Mouse (Mus musculus): Measurements from ENCODE around the gene Cntnap1.
A peak's percentile ranks its signal among the peaks of the same experiment; 100 is the strongest.
"Not testable (repeated sequence)": the region's sequence is repeated elsewhere in the genome, so short reads cannot be mapped to it uniquely, and the experiment has no call there.

Cntnap1 gene

GRCm38 (mm10) chr11:101149178-101150105, 20.9 kb upstream of the Cntnap1 start:
- peak in 1 of 2 experiments; percentile 52 for DNase-seq

GRCm38 (mm10) chr11:101151063-101151462, 19.3 kb upstream of the Cntnap1 start:
- no peak for DNase-seq

GRCm38 (mm10) chr11:101152825-101153224, 17.5 kb upstream of the Cntnap1 start:
- no peak for DNase-seq

- DNase-seq: no peak
Observed at GRCm38 (mm10) chr11:101154648-101155047, 15.7 kb upstream of the Cntnap1 start.

GRCm38 (mm10) chr11:101155151-101155550, 15.2 kb upstream of the Cntnap1 start:
- DNase-seq: no peak

GRCm38 (mm10) chr11:101155728-101156371, 14.5 kb upstream of the Cntnap1 start, which contains the start of gene Tubg2:
Tubg2 (plus strand) TSS chr11:101155907.
- peak; percentile 64 to 76 for DNase-seq

GRCm38 (mm10) chr11:101160151-101160550, 10.2 kb upstream of the Cntnap1 start:
- DNase-seq: not testable (repeated sequence)

- not testable (repeated sequence) for DNase-seq
Observed at GRCm38 (mm10) chr11:101160981-101161505, 9.3 kb upstream of the Cntnap1 start.

GRCm38 (mm10) chr11:101161551-101161950, 8.8 kb upstream of the Cntnap1 start:
- no peak for DNase-seq

- no peak for DNase-seq
Observed at GRCm38 (mm10) chr11:101162301-101162700, 8.0 kb upstream of the Cntnap1 start.

- DNase-seq: peak; percentile 60 to 91
Observed at GRCm38 (mm10) chr11:101162772-101163171, 7.6 kb upstream of the Cntnap1 start.

- peak; percentile 71 to 88 for DNase-seq
Observed at GRCm38 (mm10) chr11:101163476-101164350, 6.6 kb upstream of the Cntnap1 start.

GRCm38 (mm10) chr11:101164351-101164665, 6.0 kb upstream of the Cntnap1 start:
- DNase-seq: no peak

- no peak for DNase-seq
Observed at GRCm38 (mm10) chr11:101164677-101165580, 5.4 kb upstream of the Cntnap1 start.

- DNase-seq: no peak
Observed at GRCm38 (mm10) chr11:101166357-101166756, 4.0 kb upstream of the Cntnap1 start.

GRCm38 (mm10) chr11:101167211-101167962, 2.9 kb upstream of the Cntnap1 start:
- peak in 1 of 2 experiments; percentile 39 for DNase-seq

GRCm38 (mm10) chr11:101167963-101168300, 2.4 kb upstream of the Cntnap1 start:
- DNase-seq: no peak

GRCm38 (mm10) chr11:101168301-101168980, 1.9 kb upstream of the Cntnap1 start:
- peak; percentile 69 to 77 for DNase-seq

- DNase-seq: peak in 1 of 2 experiments; percentile 35
Observed at GRCm38 (mm10) chr11:101169301-101170107, 819 bp upstream of the Cntnap1 start.
